Mouse (Mus musculus): ENCODE data around the gene Cd81. TPM values are rescaled to one million over a fixed set of nuclear protein-coding genes. Genes with fewer than 3 reads are reported as not detected.

Cd81 gene
- polyA plus RNA-seq, 1 experiment from 2014 or later, result 228 TPM

DNA sequence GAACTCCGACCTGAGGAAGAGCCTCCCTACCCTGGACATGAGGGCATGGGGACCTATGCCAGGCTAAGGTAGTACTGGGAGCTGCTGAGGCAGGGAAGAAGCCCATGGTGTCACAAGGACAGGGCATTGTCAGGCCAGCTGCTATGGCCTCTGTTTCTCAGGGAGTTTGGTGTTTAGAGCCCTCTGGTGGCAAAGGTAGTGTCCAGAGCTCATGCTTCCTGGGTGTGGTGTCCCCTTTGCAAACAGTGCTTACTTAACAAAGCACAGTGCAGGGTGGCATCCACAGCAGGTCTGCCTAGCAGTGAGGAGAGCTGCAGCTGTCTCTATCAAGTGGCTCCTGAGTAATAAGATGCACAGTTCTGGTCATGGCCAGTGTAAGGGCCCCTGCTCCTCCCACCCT, 58.3 kb downstream of the Cd81 start:
- peaks cover 46% of the 10 kb centered on the region for H3K27me3 ChIP-seq
- H3K4me1 ChIP-seq, result peaks cover 8% of the 10 kb centered on the region
- ATAC-seq (ENCODE audit: low FRiP score, low read depth), result no peak
- H3K4me3 ChIP-seq, result no peak overlapping the region
- no peak overlapping the region for H3K27ac ChIP-seq (replicated peaks)
- no peak overlapping the region for H3K9ac ChIP-seq (replicated peaks)
- 0 out of 2 replicates have a peak, but pooled peaks cover 5% of the 10 kb centered on the region for H3K9me3 ChIP-seq
- WGBS, result 63% methylated on average over 1 of the region's 1 CpGs
- no peaks in the 10 kb centered on the region for H3K36me3 ChIP-seq
- H3K4me2 ChIP-seq (replicated peaks), result no peak overlapping the region

DNA sequence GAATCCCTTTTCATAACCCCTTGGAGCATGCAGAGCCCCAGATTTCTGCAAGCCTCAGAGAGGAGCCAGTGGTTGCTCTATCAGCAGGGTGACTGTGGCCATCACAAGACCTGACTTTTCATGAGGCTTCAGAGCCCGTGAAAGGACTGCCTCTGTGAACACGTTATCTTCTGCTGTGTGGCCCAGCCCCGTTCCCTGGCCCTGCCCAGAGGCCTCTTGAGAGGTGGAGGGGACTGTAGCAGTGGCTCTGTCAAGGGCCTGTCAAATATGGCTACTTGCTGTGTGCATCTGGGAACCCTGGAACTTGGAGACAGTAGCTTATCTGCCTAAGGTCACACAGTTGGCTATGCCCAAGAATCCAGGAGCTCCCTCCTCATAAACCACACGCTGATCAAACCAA, 59.2 kb downstream of the Cd81 start:
- Histone ChIP-seq H3K36me3 (no peaks in the 10 kb centered on the region), H3K27ac (replicated peaks) (no peak overlapping the region), H3K4me1 (peaks cover 8% of the 10 kb centered on the region), H3K9ac (replicated peaks) (no peak overlapping the region), H3K4me3 (no peak overlapping the region), H3K27me3 (peaks cover 37% of the 10 kb centered on the region), H3K9me3 (0 out of 2 replicates have a peak, but pooled peaks cover 5% of the 10 kb centered on the region), H3K4me2 (replicated peaks) (no peak overlapping the region)
- 71% methylated on average over 4 of the region's 4 CpGs for WGBS
- ATAC-seq (ENCODE audit: low FRiP score, low read depth), result no peak

DNA sequence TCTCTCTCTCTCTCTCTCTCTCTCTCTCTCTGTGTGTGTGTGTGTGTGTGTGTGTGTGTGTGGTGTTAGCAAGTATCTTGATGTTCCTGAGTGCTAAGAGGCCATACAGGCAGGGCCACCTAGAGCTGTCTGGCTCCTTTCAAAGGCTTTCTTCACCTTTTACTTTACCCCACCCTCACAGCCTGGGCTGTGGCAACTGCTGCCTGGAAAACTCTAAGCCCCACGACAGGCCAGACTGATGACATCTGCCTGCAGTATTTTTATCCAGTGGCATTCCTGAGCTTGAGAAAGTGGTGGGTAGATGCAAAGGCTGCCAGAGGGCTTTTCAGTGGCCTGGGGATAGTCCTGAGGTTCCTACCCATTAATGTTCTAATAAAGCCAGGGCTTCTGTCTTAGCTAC, 59.9 kb downstream of the Cd81 start:
- 44% methylated on average over 1 of the region's 1 CpGs for WGBS
- Histone ChIP-seq H3K9ac (replicated peaks) (no peak overlapping the region), H3K4me3 (no peak overlapping the region), H3K36me3 (no peaks in the 10 kb centered on the region), H3K4me2 (replicated peaks) (no peak overlapping the region), H3K9me3 (0 out of 2 replicates have a peak, but pooled peaks cover 5% of the 10 kb centered on the region), H3K4me1 (peaks cover 2% of the 10 kb centered on the region), H3K27ac (replicated peaks) (no peak overlapping the region), H3K27me3 (peaks cover 30% of the 10 kb centered on the region)
- no peak for ATAC-seq (ENCODE audit: low FRiP score, low read depth)

DNA sequence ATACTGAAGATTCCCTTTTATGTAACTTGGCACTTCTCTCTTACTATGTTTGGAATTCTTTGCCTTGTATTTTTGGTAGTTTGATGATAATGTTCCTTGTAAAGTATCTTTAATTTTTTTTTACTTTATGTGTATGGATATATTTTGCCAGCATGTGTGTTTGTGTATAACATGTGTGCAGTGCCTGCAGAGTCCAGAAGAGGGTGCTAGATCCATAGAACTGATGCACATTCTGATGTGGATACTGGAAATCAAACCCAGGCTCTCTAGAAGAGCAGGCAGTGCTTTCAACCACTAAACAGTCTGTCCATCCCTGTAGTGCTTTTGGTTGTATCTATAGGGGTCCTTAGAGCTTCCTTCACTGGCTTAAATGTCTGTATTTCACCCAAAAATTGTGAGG, 62.2 kb downstream of the Cd81 start:
- no peak overlapping the region for H3K4me3 ChIP-seq
- H3K4me1 ChIP-seq, result no peaks in the 10 kb centered on the region
- no peak overlapping the region for H3K27ac ChIP-seq (replicated peaks)
- no peak overlapping the region for H3K4me2 ChIP-seq (replicated peaks)
- no peak overlapping the region for H3K9ac ChIP-seq (replicated peaks)
- no peak for ATAC-seq (ENCODE audit: low FRiP score, low read depth)
- H3K27me3 ChIP-seq, result peaks cover 6% of the 10 kb centered on the region
- 0 out of 2 replicates have a peak, but pooled peaks cover 5% of the 10 kb centered on the region for H3K9me3 ChIP-seq
- no peaks in the 10 kb centered on the region for H3K36me3 ChIP-seq

DNA sequence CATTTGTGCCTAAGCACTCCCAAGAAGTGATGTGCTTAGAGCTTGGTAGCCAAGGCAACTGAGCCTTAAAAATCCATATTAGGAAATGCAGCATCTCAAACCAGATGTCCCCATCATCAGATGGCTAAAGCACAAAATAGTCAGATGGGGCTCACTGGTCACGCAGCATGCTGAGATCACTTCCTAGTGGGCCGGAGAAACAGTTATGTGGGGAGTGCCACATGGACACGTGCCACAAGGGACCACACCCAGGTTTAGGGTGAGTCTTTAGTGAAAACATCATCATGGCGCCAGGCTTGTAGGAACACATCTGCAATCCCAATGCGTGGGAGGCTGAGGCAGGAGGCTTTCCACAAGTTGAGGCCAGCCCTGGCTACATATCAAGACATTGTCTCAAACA, 64.0 kb downstream of the Cd81 start:
- no peak for ATAC-seq (ENCODE audit: low FRiP score, low read depth)
- peaks cover 5% of the 10 kb centered on the region; the same call in 1 of the 2 replicates for H3K27me3 ChIP-seq
- no peak overlapping the region for H3K9ac ChIP-seq (replicated peaks)
- H3K36me3 ChIP-seq, result no peaks in the 10 kb centered on the region
- no peak overlapping the region for H3K27ac ChIP-seq (replicated peaks)
- no peaks in the 10 kb centered on the region for H3K4me1 ChIP-seq
- no peak overlapping the region for H3K4me3 ChIP-seq
- no peak overlapping the region for H3K4me2 ChIP-seq (replicated peaks)
- 81% methylated on average over 5 of the region's 5 CpGs for WGBS
- 0 out of 2 replicates have a peak, but pooled peaks cover 5% of the 10 kb centered on the region for H3K9me3 ChIP-seq

Other genes with a start within 250 kb of the Cd81 start
- gene Th, start 121.6 kb upstream of the Cd81 start, polyA plus RNA-seq (2016; fragmentation: Nextera tagmentation; extraction: Ambion mirVana), result 16.2 and 28.5 TPM in 2 replicates
- 0.40 TPM in 1 of 2 replicates, not detected in the other for gene Ascl2, start 83.5 kb upstream of the Cd81 start, polyA plus RNA-seq (2016; fragmentation: Nextera tagmentation; extraction: Ambion mirVana)
- 1.5 and 1.8 TPM in 2 replicates for gene Tspan32, start 47.7 kb upstream of the Cd81 start, polyA plus RNA-seq (2016; fragmentation: Nextera tagmentation; extraction: Ambion mirVana)
- gene Tssc4, start 16.5 kb downstream of the Cd81 start, polyA plus RNA-seq (2016; fragmentation: Nextera tagmentation; extraction: Ambion mirVana), result 95.1 and 111 TPM in 2 replicates
- 0.94 and 1.7 TPM in 2 replicates for gene Trpm5, start 41.9 kb downstream of the Cd81 start, polyA plus RNA-seq (2016; fragmentation: Nextera tagmentation; extraction: Ambion mirVana)
- gene Kcnq1, start 53.6 kb downstream of the Cd81 start, polyA plus RNA-seq (2016; fragmentation: Nextera tagmentation; extraction: Ambion mirVana), result 0.98 and 2.0 TPM in 2 replicates

All from midbrain, embryonic 12.5 days (tissue).